Mouse (Mus musculus) ES-E14 (cell line): Measurements from ENCODE around the gene Zkscan2. TPM values are rescaled to one million over a fixed set of nuclear protein-coding genes. Genes with fewer than 3 reads are reported as not detected.

Experiments used
- DNase-seq: peaks from one replicate; pipeline ENCODE4 v3.0.0-alpha.2; 2013; ENCODE audit warnings: low read depth, low spot score
- H3K27ac ChIP-seq: 2 replicates; pipeline ENCODE4 v1.5.1; 2012; ENCODE audit warnings: low read depth, mild to moderate bottlenecking, low read length, moderate library complexity, mixed read lengths; ENCODE audit not compliant: poor library complexity, insufficient read depth, severe bottlenecking
- H3K36me3 ChIP-seq: 2 replicates; pipeline ENCODE4 v1.6.1; 2012; ENCODE audit warnings: mild to moderate bottlenecking, low read length, moderate library complexity, mixed read lengths; ENCODE audit not compliant: control insufficient read depth, poor library complexity, insufficient read depth, severe bottlenecking
- H3K4me1 ChIP-seq, 2 experiments: fragments of 150-350 bp in 1 of 2; sonication (generic) in 1 of 2; 2 replicates each; pipeline ENCODE4 v1.6.1; 2012; ENCODE audit warnings: low read length in 2 of 2, mild to moderate bottlenecking in 1 of 2, mixed read lengths in 1 of 2; ENCODE audit not compliant: control insufficient read depth in 2 of 2, insufficient read depth in 2 of 2, poor library complexity in 1 of 2
- H3K4me3 ChIP-seq, 2 experiments: fragments of 150-350 bp in 1 of 2; sonication (generic) in 1 of 2; 2 replicates each; pipeline ENCODE4 v1.5.1; 2012; ENCODE audit warnings: low read length in 2 of 2, low read depth in 1 of 2, mild to moderate bottlenecking in 1 of 2, mixed read lengths in 1 of 2; ENCODE audit not compliant: insufficient read depth in 1 of 2, poor library complexity in 1 of 2, severe bottlenecking in 1 of 2
- H3K9ac ChIP-seq: 2 replicates; pipeline ENCODE4 v1.6.1; 2012; ENCODE audit warnings: low read depth, mild to moderate bottlenecking, low read length, mixed read lengths; ENCODE audit not compliant: poor library complexity, insufficient read depth, severe bottlenecking
- H3K9me3 ChIP-seq: fragments of 150-350 bp; sonication (generic); 2 replicates; pipeline ENCODE4 v1.6.1; 2012; ENCODE audit warnings: low read depth, mild to moderate bottlenecking, low read length; ENCODE audit not compliant: control insufficient read depth, insufficient read depth
- CHD2 ChIP-seq: IDR thresholded peaks from 2 replicates; pipeline ENCODE4 v1.6.1; 2014; ENCODE audit warnings: mild to moderate bottlenecking, low read depth, low read length, inconsistent platforms
- HCFC1 ChIP-seq: IDR thresholded peaks from 2 replicates; pipeline ENCODE4 v1.6.1; 2012; ENCODE audit warnings: low read length, inconsistent platforms, borderline replicate concordance; ENCODE audit not compliant: insufficient read depth
- MAFK ChIP-seq: IDR thresholded peaks from 2 replicates; pipeline ENCODE4 v1.6.1; 2014; ENCODE audit warnings: mild to moderate bottlenecking, low read depth, low read length, inconsistent platforms; ENCODE audit not compliant: insufficient read depth
- ZC3H11A ChIP-seq: IDR thresholded peaks from 2 replicates; pipeline ENCODE4 v1.6.1; 2012; ENCODE audit warnings: low read depth, mild to moderate bottlenecking, inconsistent platforms, low read length, borderline replicate concordance
- ZNF384 ChIP-seq: IDR thresholded peaks from 2 replicates; pipeline ENCODE4 v1.6.1; 2012; ENCODE audit warnings: low read depth, low read length, inconsistent platforms
- in situ Hi-C, 2 experiments: fragments of 600-800 bp; cut with MboI; formaldehyde crosslinking; loops; one replicate each; pipeline ENCODE4 v1.15.1; 2025; ENCODE audit warnings: low sequenced_read_pairs in 2 of 2, inconsistent platforms in 1 of 2; ENCODE audit not compliant: unreplicated experiment in 2 of 2
- total RNA-seq: library from RNA; depleted of rRNA; stranded (reverse); fragments of 300-350 nt; gene quantifications from 2 replicates; pipeline ENCODE4 v1.2.3, GENCODE M21; 2012

The Zkscan2 gene
- total RNA-seq, 1 experiment, result 1.4 TPM

DNA sequence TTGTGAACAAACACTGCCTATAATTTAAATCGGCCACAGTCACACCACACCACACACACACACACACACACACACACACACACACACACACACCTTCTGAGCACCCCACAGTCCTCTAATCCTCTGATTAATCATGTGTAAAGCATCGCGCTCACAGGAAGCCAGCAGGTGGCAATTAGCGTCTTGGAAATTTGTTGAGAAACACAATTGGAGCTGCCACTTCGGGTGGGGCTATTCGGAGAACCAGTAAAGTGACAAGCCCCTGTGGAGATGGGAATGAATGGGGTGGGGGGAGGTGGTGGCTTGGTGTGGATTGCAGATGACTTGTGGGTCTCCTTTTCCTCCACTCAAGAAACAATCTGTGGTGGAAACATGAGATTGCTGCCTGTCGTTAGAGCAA is 7.7 kb upstream of the Zkscan2 start:
- H3K4me3 ChIP-seq, result no peak overlapping the region
- no peak overlapping the region for H3K9ac ChIP-seq
- no peak for DNase-seq
- TF ChIP-seq ZC3H11A (no peak), ZNF384 (no peak), CHD2 (no peak), HCFC1 (no peak), MAFK (no peak)
- no peak overlapping the region for H3K27ac ChIP-seq
- H3K9me3 ChIP-seq, result no peaks in the 10 kb centered on the region
- peaks cover 0 to 6% of the 10 kb centered on the region in 2 experiments; a peak in 1 of 4 replicates for H3K4me1 ChIP-seq
- in situ Hi-C loops, result no loop called here
- H3K36me3 ChIP-seq, result no peaks in the 10 kb centered on the region

GRCm38 (mm10) chr7:123503358-123503757 is 3.1 kb upstream of the Zkscan2 start:
- Histone ChIP-seq H3K4me3 (no peak overlapping the region), H3K36me3 (no peaks in the 10 kb centered on the region), H3K9ac (no peak overlapping the region), H3K27ac (no peak overlapping the region), H3K9me3 (no peaks in the 10 kb centered on the region), H3K4me1 (peaks cover 0 to 6% of the 10 kb centered on the region in 2 experiments; a peak in 1 of 4 replicates)
- TF ChIP-seq ZNF384 (no peak), ZC3H11A (no peak), HCFC1 (no peak), CHD2 (no peak), MAFK (no peak)
- in situ Hi-C loops, result no loop called here
- peak; percentile 37 for DNase-seq

GRCm38 (mm10) chr7:123499481-123500238 is 589 bp downstream of the Zkscan2 start:
- no peaks in the 10 kb centered on the region for H3K9me3 ChIP-seq
- peak overlapping the region; percentile 95 for H3K9ac ChIP-seq
- in situ Hi-C loops, result no loop called here
- DNase-seq, result no peak
- no peaks in the 10 kb centered on the region for H3K36me3 ChIP-seq
- H3K4me3 ChIP-seq, result peak overlapping the region; percentile 79 to 86
- H3K27ac ChIP-seq, result no peak overlapping the region
- peaks cover 0 to 3% of the 10 kb centered on the region in 2 experiments; a peak in 1 of 4 replicates for H3K4me1 ChIP-seq
- no peak for TF ChIP-seq ZC3H11A
- TF ChIP-seq ZNF384, result no peak
- no peak for TF ChIP-seq CHD2
- no peak for TF ChIP-seq MAFK
- no peak for TF ChIP-seq HCFC1

DNA sequence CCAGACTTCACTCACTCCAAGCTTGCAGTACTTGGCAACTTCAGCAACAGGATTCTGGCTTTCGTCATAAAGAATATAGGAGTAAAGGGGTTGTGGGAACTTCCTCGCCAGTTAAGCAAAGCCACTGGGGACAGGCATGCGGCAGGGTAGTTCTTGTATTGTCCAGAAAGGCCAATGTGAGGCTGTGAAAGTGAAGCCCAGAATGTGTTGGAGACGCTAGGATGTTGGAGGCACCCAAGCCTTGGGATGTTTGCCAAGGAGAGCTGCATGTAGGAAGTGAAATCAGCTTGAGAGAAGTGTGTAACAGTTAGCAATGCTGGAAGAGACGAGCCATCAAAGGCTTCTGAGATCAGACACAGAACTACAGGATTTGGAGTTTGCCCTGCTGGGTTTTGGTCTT is 12.5 kb downstream of the Zkscan2 start:
- no peaks in the 10 kb centered on the region for H3K36me3 ChIP-seq
- H3K9me3 ChIP-seq, result no peaks in the 10 kb centered on the region
- in situ Hi-C loops, result no loop called here
- H3K4me1 ChIP-seq, result no peaks in the 10 kb centered on the region
- H3K4me3 ChIP-seq, result no peak overlapping the region
- H3K9ac ChIP-seq, result no peak overlapping the region
- no peak for DNase-seq
- H3K27ac ChIP-seq, result no peak overlapping the region
- TF ChIP-seq ZC3H11A (no peak), ZNF384 (no peak), CHD2 (no peak), MAFK (no peak), HCFC1 (no peak)

DNA sequence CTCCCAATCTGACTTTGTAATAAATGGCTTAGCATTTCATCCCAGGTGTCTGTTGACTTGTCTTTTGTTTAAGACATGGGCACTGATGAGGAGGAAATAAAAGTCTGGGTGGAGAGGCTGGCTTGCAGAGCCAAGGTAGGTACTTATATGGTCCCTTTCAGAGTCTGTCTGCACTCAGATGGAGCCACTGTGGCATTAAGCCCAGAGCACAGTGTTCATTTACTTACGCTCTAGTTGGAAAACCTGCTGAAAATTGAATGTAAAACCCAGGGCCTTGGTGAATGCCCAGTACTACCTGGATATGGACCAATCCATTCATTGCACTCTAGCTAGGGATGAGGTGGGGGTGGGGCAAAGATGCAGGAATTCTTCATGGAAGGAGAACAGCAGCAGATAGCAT is 32.3 kb downstream of the Zkscan2 start:
- DNase-seq, result no peak

More for the DNA sequence above, 32.3 kb downstream of the Zkscan2 start:
- Histone ChIP-seq H3K4me1 (no peaks in the 10 kb centered on the region), H3K27ac (no peak overlapping the region), H3K9me3 (no peaks in the 10 kb centered on the region), H3K36me3 (no peaks in the 10 kb centered on the region), H3K9ac (no peak overlapping the region), H3K4me3 (no peak overlapping the region)
- TF ChIP-seq ZNF384, result no peak
- no peak for TF ChIP-seq ZC3H11A
- no peak for TF ChIP-seq CHD2
- no peak for TF ChIP-seq MAFK
- TF ChIP-seq HCFC1, result no peak
- in situ Hi-C loops, result loop anchor here (10.0 to 25.0 kb wide), 4 partner anchors 256 to 433 kb away; partner anchors contain the start of gene Slc5a11 (in 1 of the 2)
